Mouse (Mus musculus) layer of hippocampus, adult 6 months (tissue): Measurements from ENCODE around the gene Zfp708. TPM values are rescaled to one million over a fixed set of nuclear protein-coding genes. Genes with fewer than 3 reads are reported as not detected.

ENCODE experiments used
- long read RNA-seq, 2 experiments: library from polyadenylated mRNA; unstranded; transcript quantifications; one replicate each; pipeline ENCODE4 v2.0.0; 2019 to 2020
- polyA plus RNA-seq: library from polyadenylated mRNA; unstranded; fragments of <200 nt; fragmentation: Nextera tagmentation; gene quantifications from 2 replicates; pipeline ENCODE4 v1.2.3, GENCODE M21; 2021

Gene Zfp708
- 1.4 and 2.3 TPM in 2 replicates for polyA plus RNA-seq
- long read RNA-seq, experiment 1, partial matches to known transcripts = 0 of 1 reads
- long read RNA-seq, experiment 1, other reads (novel, unspliced or antisense) = 0 of 1 reads
- long read RNA-seq, experiment 2, transcript Zfp708-201 (4 exons, 2,416 nt) = major isoform, 14 of 15 reads
- long read RNA-seq, experiment 2, partial matches to known transcripts = 0 of 15 reads
- long read RNA-seq, experiment 2, other reads (novel, unspliced or antisense) = 1 of 15 reads

DNA sequence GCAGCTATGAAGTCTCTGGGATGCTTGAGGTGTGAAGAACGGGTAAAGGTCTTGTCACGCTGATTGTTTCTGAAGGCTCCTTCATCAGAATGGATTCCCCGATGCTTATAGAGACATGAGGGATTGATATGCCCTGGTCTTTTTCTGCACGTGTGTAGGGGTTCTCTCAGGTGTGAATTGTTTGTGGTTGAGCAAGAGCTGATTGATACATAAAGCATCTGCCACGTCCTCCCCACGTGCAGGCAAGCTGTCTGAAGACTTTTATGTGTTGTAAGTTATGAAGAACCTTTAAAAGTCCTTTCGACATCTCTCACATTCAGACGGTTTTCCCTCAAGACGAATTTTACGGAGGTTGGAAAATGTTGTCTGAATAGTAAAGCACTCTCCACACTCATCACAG is at the start of gene Zfp708:
Gene Zfp708, minus strand, starts transcription at position 101 of the 400 bp plus-strand sequence.

DNA sequence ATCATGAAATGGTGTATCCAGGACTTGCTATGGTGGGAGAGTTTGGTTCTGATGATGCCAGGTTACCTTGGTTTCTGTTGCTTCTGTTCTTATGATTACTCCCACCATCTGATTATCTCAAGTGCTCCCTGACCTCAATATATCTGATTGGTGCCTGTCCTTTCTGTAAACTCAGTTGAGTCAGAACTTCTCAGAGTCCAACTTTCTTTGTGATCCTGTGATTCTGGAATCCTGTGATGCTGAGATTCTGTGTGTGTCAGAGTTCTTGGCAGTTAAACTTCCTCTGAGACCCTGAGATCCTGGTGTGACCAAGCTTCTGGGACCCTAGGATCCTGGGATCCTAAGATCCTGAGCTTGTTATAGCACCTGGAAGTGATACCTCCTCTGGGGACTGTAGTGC is 23.6 kb upstream of the Zfp708 start, which contains the start of gene Zfp759:
Gene Zfp759, plus strand, starts transcription at position 301 of the 400 bp plus-strand sequence.

DNA sequence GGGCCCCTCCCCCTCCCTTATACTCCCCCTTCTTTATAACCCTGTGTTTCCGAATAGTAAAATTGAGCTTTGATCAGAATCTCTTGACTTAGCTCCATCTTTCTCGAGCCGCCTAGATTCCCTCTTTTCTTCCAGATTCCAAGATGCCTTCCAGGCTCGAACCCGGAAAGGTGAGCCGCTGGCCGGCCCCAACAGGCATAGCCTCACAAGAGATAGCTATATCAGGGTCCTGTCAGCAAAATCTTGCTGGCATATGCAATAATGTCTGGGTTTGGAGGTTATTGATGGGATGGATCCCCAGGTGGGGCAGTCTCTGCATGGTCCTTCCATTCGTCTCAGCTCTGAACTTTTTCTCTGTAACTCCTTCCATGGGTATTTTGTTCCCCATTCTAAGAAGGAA is 18.4 kb upstream of the Zfp708 start, which contains the start of gene Rslcan18:
Gene Rslcan18, minus strand, starts transcription at position 101 of the 400 bp plus-strand sequence.

DNA sequence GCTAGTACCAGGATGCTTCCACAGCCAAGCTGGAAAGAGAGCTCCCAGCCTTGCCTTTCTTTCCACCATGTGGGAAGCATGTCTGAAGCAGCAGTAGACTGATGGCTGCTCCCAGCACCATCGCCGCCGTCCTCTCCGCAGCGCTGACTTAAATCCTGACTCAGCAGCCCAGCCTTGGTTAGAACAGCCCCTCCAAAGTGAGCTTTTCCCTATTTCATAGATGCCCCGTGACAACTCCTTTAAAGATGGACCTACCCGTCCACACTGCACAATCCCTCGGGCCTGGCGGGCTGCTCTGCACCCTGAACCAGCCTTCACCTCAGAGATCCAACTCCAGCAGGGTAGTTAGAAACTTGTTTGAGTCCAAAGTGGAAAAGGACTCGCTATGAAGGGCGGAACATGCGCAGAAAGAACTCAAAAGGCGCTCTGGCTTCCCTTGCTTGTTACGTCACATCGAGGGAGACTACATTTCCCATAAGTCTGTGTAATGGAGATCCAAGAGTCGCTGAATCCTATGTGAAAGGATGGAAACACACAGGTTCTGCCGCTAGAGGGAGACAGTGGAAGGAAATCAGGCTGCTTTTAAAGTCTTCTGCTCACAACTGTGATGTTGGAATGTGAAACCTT is 10.5 kb upstream of the Zfp708 start, which contains the start of gene Gm28557:
Gene Gm28557, minus strand, starts transcription at position 411 of the 627 bp plus-strand sequence.

DNA sequence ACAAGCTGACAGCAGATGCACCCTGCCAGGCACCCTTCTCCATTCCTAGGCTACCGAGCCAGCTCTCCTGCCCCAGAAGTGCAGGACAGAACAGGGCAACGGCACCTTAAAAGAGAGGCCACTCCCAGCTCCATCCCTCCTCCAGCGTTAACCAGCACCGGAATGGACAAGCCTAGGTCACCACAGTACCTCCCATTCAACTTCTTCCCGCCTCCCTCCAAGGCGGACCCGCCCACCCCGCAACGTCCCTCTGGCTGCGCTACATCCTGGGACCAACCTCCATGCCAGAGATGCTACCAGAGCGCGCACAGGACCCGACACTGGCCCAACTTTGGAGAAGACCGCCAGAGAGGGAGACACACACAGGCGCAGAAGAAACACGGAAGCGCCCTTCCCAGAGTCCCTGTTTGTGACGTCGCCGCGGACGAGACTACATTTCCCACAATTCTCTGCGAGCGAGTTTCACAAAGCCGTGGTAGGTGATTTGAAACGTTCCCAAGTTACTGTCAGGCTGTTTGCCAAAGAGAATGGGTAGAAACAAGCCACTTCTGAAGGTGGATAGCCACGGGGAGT is 36.9 kb downstream of the Zfp708 start, which contains the start of gene Zfp712:
Gene Zfp712, minus strand, starts transcription at position 385 of the 573 bp plus-strand sequence.

Other genes with a start within 250 kb of the Zfp708 start
- gene Gm10767, start 193.1 kb downstream of the Zfp708 start, polyA plus RNA-seq = 1.2 and 1.4 TPM in 2 replicates
- 2.2 and 3.4 TPM in 2 replicates for gene Zfp712, start 36.8 kb downstream of the Zfp708 start, polyA plus RNA-seq
- 1.3 and 1.8 TPM in 2 replicates for gene Gm28557, start 10.6 kb upstream of the Zfp708 start, polyA plus RNA-seq
- gene Rslcan18, start 18.3 kb upstream of the Zfp708 start, polyA plus RNA-seq = 0.09 TPM in 1 of 2 replicates, not detected in the other
- 1.4 and 1.8 TPM in 2 replicates for gene Zfp759, start 23.7 kb upstream of the Zfp708 start, polyA plus RNA-seq
- 1.5 and 2.0 TPM in 2 replicates for gene Rsl1, start 75.2 kb upstream of the Zfp708 start, polyA plus RNA-seq
- 0.87 and 1.0 TPM in 2 replicates for gene Zfp455, start 96.5 kb upstream of the Zfp708 start, polyA plus RNA-seq
- gene Zfp458, start 180.5 kb upstream of the Zfp708 start, polyA plus RNA-seq = 2.7 TPM in 2 replicates
- 0.26 and 0.28 TPM in 2 replicates for gene Zfp457, start 208.5 kb upstream of the Zfp708 start, polyA plus RNA-seq
- 0.54 and 0.89 TPM in 2 replicates for gene Zfp595, start 234.6 kb upstream of the Zfp708 start, polyA plus RNA-seq